Comparison of ENCODE assay signal across 8 mouse cellular contexts in the genomic region with DNA sequence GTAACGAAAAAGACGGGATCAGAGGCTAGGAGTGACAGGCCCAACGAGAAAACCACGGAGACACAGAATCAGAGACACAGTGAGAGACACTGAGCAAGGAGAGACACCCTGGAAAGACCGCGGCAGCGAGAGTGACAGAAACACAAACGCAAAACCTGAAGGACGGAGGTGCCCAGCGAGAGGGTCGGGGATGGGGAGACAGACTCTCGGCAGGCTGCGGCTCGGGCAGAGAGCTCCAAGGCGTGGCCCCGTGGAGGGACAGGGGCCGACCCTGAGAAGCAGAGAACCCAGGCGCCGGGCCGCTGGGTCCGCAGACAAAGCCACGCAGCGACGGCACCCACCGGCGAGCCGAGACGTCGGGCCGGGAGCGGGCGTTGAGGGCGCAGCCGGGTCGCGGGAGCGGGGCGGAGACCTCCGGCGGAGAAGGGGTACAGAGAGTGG. TPM values are rescaled to one million over a fixed set of nuclear protein-coding genes. Genes with fewer than 3 reads are reported as not detected.
A peak's percentile ranks its signal among the peaks of the same experiment; 100 is the strongest.
DNase-seq lines count a peak whose midpoint lies in the region; ATAC-seq and TF ChIP-seq lines count a peak whose summit lies in the region.

No protein-coding gene starts in this region.

- H3K9me3 ChIP-seq in hindbrain, embryonic 13.5 days: no peaks in the 10 kb centered on the region
- H3K9me3 ChIP-seq in liver, postnatal 0 days (ENCODE audit: low read length): no peaks in the 10 kb centered on the region

- H3K27me3 ChIP-seq in hindbrain, embryonic 13.5 days: peaks cover 86% of the 10 kb centered on the region
- H3K27me3 ChIP-seq in liver, postnatal 0 days (ENCODE audit: insufficient read depth, low read length): peaks cover 77% of the 10 kb centered on the region

- TF ChIP-seq CTCF in liver, postnatal 0 days (IDR thresholded peaks at IDR 0.05; ENCODE audit: low read depth): no peak

- under 1% methylated on average over 39 of the region's 40 CpGs for WGBS in hindbrain, embryonic 13.5 days
- WGBS in liver, postnatal 0 days (ENCODE audit: insufficient replicate concordance): 2% methylated on average over 40 of the region's 40 CpGs

- no peak overlapping the region for H3K27ac ChIP-seq in hindbrain, embryonic 13.5 days
- H3K27ac ChIP-seq in liver, postnatal 0 days (ENCODE audit: low read depth): no peak overlapping the region

- H3K36me3 ChIP-seq in hindbrain, embryonic 13.5 days: no peaks in the 10 kb centered on the region
- H3K36me3 ChIP-seq in liver, postnatal 0 days (replicated peaks; ENCODE audit: insufficient read depth, low read length): no peaks in the 10 kb centered on the region

- H3K4me2 ChIP-seq in hindbrain, embryonic 13.5 days: peak overlapping the region; percentile 49
- H3K4me2 ChIP-seq in liver, postnatal 0 days (ENCODE audit: low read depth, low read length): peak overlapping the region; percentile 56

- no peak for ATAC-seq in hindbrain, embryonic 13.5 days (ENCODE audit: low FRiP score)
- ATAC-seq in liver, postnatal 0 days: no peak

- no peak for TF ChIP-seq EP300 in liver, postnatal 0 days (IDR thresholded peaks at IDR 0.05; ENCODE audit: low read depth)

- no peak overlapping the region for H3K9ac ChIP-seq in hindbrain, embryonic 13.5 days
- no peak overlapping the region for H3K9ac ChIP-seq in liver, postnatal 0 days (replicated peaks)

- peak; percentile 46 for DNase-seq in adrenal gland, postnatal 10 days
- DNase-seq in adrenal gland, postnatal 4 days (ENCODE audit: low spot score in 2 of 2): no peak
- DNase-seq in embryo, embryonic 10 days (ENCODE audit: low spot score): peak; percentile 16
- no peak for DNase-seq in liver, postnatal 0 days
- no peak for DNase-seq in right cerebral cortex, postnatal 10 days (ENCODE audit: low spot score in 2 of 2)
- no peak for DNase-seq in frontal cortex, postnatal 14 days (ENCODE audit: low spot score in 2 of 2)
- DNase-seq in T-cell, adult 2 months (ENCODE audit: low spot score): no peak

- H3K4me3 ChIP-seq in hindbrain, embryonic 13.5 days: peak overlapping the region; percentile 30
- H3K4me3 ChIP-seq in liver, postnatal 0 days (ENCODE audit: low read depth, low read length): peak overlapping the region; percentile 31; the same call in 1 of the 2 replicates

- H3K4me1 ChIP-seq in hindbrain, embryonic 13.5 days (replicated peaks): peaks cover 26% of the 10 kb centered on the region
- peaks cover 8% of the 10 kb centered on the region; the same call in 1 of the 2 replicates for H3K4me1 ChIP-seq in liver, postnatal 0 days (ENCODE audit: insufficient read depth)

RNA-seq across cellular contexts. Expression of a gene that starts 2.9 kb away (rescaled TPM):
- 100 to 1,000 TPM; 221 to 331 TPM for total RNA-seq in adrenal gland, postnatal 10 days (2021)
- 100 to 1,000 TPM; 432 to 438 TPM for total RNA-seq in adrenal gland, postnatal 4 days (2021)
- 0.09 TPM in 1 of 2 replicates, not detected in the other for polyA plus RNA-seq in hindbrain, embryonic 13.5 days (2015; fragmentation: Nextera tagmentation; extraction: Ambion mirVana)
- polyA plus RNA-seq in liver, postnatal 0 days (2015; fragmentation: Nextera tagmentation; extraction: Ambion mirVana): not detected in 2 replicates

Comparison
In these comparisons a context has a peak if more than half of its experiments do, and no peak if none do; other contexts are left out.
1. DNase-seq: peak in adrenal gland, postnatal 10 days (single experiment) and embryo, embryonic 10 days (single experiment); none in adrenal gland, postnatal 4 days (0 of 2), liver, postnatal 0 days (single experiment), right cerebral cortex, postnatal 10 days (0 of 2), frontal cortex, postnatal 14 days (0 of 2) and T-cell, adult 2 months (single experiment).